9 mouse cellular contexts compared by ENCODE assay signal in genomic region chr10:45546799-45547198, GRCm38 (mm10). TPM values are rescaled to one million over a fixed set of nuclear protein-coding genes. Genes with fewer than 3 reads are reported as not detected.
DNase-seq lines count a peak whose midpoint lies in the region; ATAC-seq and TF ChIP-seq lines count a peak whose summit lies in the region.
"Had no signal": no experiment of that assay in that cellular context is flagged by ENCODE, and none has a peak within 500 bp of the region (broad histone marks: within the 10 kb centered on the region; RNA-seq: fewer than 3 reads in every experiment).

No protein-coding gene starts in this region.

- TF ChIP-seq EP300 in liver, postnatal 0 days (IDR thresholded peaks at IDR 0.05; ENCODE audit: low read depth) = no peak

- TF ChIP-seq CTCF in liver, postnatal 0 days (IDR thresholded peaks at IDR 0.05; ENCODE audit: low read depth) = no peak

- 40% methylated on average over 7 of the region's 7 CpGs for WGBS in liver, postnatal 0 days (ENCODE audit: insufficient replicate concordance)

- no peak overlapping the region for H3K9ac ChIP-seq in liver, postnatal 0 days (replicated peaks)
- H3K9ac ChIP-seq: embryonic facial prominence, embryonic 12.5 days had no signal

- ATAC-seq in liver, postnatal 0 days = no peak
- no peak for ATAC-seq in cerebellum, adult (ENCODE audit: insufficient number of reproducible peaks, low FRiP score, low TSS enrichment)

- H3K4me3 ChIP-seq in liver, postnatal 0 days (ENCODE audit: low read depth, low read length) = no peak overlapping the region
- H3K4me3 ChIP-seq: embryonic facial prominence, embryonic 12.5 days had no signal

- H3K36me3 ChIP-seq in liver, postnatal 0 days (replicated peaks; ENCODE audit: insufficient read depth, low read length) = no peaks in the 10 kb centered on the region
- H3K36me3 ChIP-seq: embryonic facial prominence, embryonic 12.5 days had no signal

- H3K9me3 ChIP-seq in liver, postnatal 0 days (ENCODE audit: low read length) = peaks cover 6% of the 10 kb centered on the region

- no peak overlapping the region for H3K4me2 ChIP-seq in liver, postnatal 0 days (ENCODE audit: low read depth, low read length)
- H3K4me2 ChIP-seq: embryonic facial prominence, embryonic 12.5 days had no signal

- no peaks in the 10 kb centered on the region for H3K4me1 ChIP-seq in liver, postnatal 0 days (ENCODE audit: insufficient read depth)
- H3K4me1 ChIP-seq: embryonic facial prominence, embryonic 12.5 days had no signal

- DNase-seq in kidney, adult 18-20 months = peak; percentile 24
- no peak for DNase-seq in kidney, adult 11 months
- peak; percentile 71 for DNase-seq in ZHBTc4 (ENCODE audit: low read depth, low spot score)
- peak; percentile 16 to 54 for DNase-seq in heart, postnatal 14 days
- peak; percentile 63 for DNase-seq in liver, postnatal 0 days
- DNase-seq in urinary bladder, postnatal 36 days (ENCODE audit: low spot score in 2 of 2) = peak; percentile 2 to 22
- DNase-seq in left cerebral cortex, postnatal 25 days (ENCODE audit: low spot score in 2 of 2) = no peak

- no peaks in the 10 kb centered on the region for H3K27me3 ChIP-seq in liver, postnatal 0 days (ENCODE audit: insufficient read depth, low read length)
- H3K27me3 ChIP-seq: embryonic facial prominence, embryonic 12.5 days had no signal

- intact Hi-C loops in heart, postnatal 14 days (cut with DNase I) = no loop called here
- intact Hi-C loops in left cerebral cortex, postnatal 25 days (cut with DNase I) = no loop called here

- H3K27ac ChIP-seq in liver, postnatal 0 days (ENCODE audit: low read depth) = no peak overlapping the region
- H3K27ac ChIP-seq: embryonic facial prominence, embryonic 12.5 days had no signal

RNA-seq across cellular contexts. Expression of gene Hace1, which starts 30.8 kb away (rescaled TPM):
- 10 to 100 TPM in 1 of 2 experiments, 1 to 10 TPM in 1; 7.9 to 10.8 TPM for total RNA-seq in heart, postnatal 14 days (2021)
- 15.1 and 15.8 TPM in 2 replicates for polyA plus RNA-seq in liver, postnatal 0 days (2015; fragmentation: Nextera tagmentation; extraction: Ambion mirVana)
- total RNA-seq in left cerebral cortex, postnatal 25 days (2021) = 10 to 100 TPM; 49.8 to 51.9 TPM

Comparison
In these comparisons a context has a peak if more than half of its experiments do, and no peak if none do; other contexts are left out.
1. DNase-seq: peak in kidney, adult 18-20 months (single experiment), ZHBTc4 (single experiment), heart, postnatal 14 days (2 of 2), liver, postnatal 0 days (single experiment) and urinary bladder, postnatal 36 days (2 of 2); none in kidney, adult 11 months (single experiment) and left cerebral cortex, postnatal 25 days (0 of 2).
2. RNA of gene Hace1, which starts 30.8 kb away (total RNA-seq): 49.8 to 51.9 TPM in left cerebral cortex, postnatal 25 days; 7.9 to 10.8 TPM in heart, postnatal 14 days; every median in the first group is over 4 times any median in the second.